Mouse (Mus musculus): ENCODE measurements at regions not wholly inside any gene's neighbourhood (a gene's known extent, or its start where the extent isn't known, plus 50 kb on each side); places are given as distances from the start of the nearest gene placed in this dataset.
A peak's percentile ranks its signal among the peaks of the same experiment; 100 is the strongest.

- no peaks in the 10 kb centered on the region for H3K9me3 ChIP-seq (replicated peaks; ENCODE audit: control insufficient read depth, low read length)
- no peak overlapping the region for H3K4me3 ChIP-seq (ENCODE audit: low read depth, low read length)
- TF ChIP-seq EP300 (IDR thresholded peaks at IDR 0.05; ENCODE audit: low read depth) (0 out of 2 replicates have a peak, but pooled peaks have one; percentile 46), CTCF (IDR thresholded peaks at IDR 0.05; ENCODE audit: low read depth) (peak; percentile 10; the same call in 1 of the 2 replicates)
- ATAC-seq (ENCODE audit: insufficient read depth, low read depth) (peak; percentile 95), DNase-seq (ENCODE audit: low spot score) (peak; percentile 88)
- no peak overlapping the region for H3K9ac ChIP-seq (replicated peaks; ENCODE audit: low read depth, low read length)
- no peaks in the 10 kb centered on the region for H3K27me3 ChIP-seq (ENCODE audit: control insufficient read depth, insufficient read depth, low read length)
- peak overlapping the region; percentile 50 for H3K4me2 ChIP-seq (ENCODE audit: low read depth, low read length)
- peaks cover 22% of the 10 kb centered on the region for H3K4me1 ChIP-seq (ENCODE audit: control insufficient read depth, insufficient read depth)
- WGBS: 30% methylated on average over 14 of the region's 14 CpGs
- H3K36me3 ChIP-seq (replicated peaks; ENCODE audit: control insufficient read depth, insufficient read depth, low read length): no peaks in the 10 kb centered on the region
- H3K27ac ChIP-seq (ENCODE audit: low read depth): peak overlapping the region; percentile 28; the same call in 1 of the 2 replicates
Measured at GRCm38 (mm10) chr9:49989464-49990271, 190.9 kb upstream of the Ncam1 start.

- H3K27ac ChIP-seq (ENCODE audit: low read depth): no peak overlapping the region
- H3K4me2 ChIP-seq (ENCODE audit: low read depth, low read length): no peak overlapping the region
- no peak overlapping the region for H3K4me3 ChIP-seq (ENCODE audit: low read depth, low read length)
- no peak for TF ChIP-seq CTCF (IDR thresholded peaks at IDR 0.05; ENCODE audit: low read depth)
- TF ChIP-seq EP300 (IDR thresholded peaks at IDR 0.05; ENCODE audit: low read depth): no peak
- no peak overlapping the region for H3K9ac ChIP-seq (replicated peaks; ENCODE audit: low read depth, low read length)
- DNase-seq (ENCODE audit: low spot score): peak; percentile 13
- WGBS: 29% methylated on average over 5 of the region's 5 CpGs
- H3K4me1 ChIP-seq (ENCODE audit: control insufficient read depth, insufficient read depth): peaks cover 22% of the 10 kb centered on the region
- no peak for ATAC-seq (ENCODE audit: insufficient read depth, low read depth)
- no peaks in the 10 kb centered on the region for H3K9me3 ChIP-seq (replicated peaks; ENCODE audit: control insufficient read depth, low read length)
- H3K27me3 ChIP-seq (ENCODE audit: control insufficient read depth, insufficient read depth, low read length): no peaks in the 10 kb centered on the region
- H3K36me3 ChIP-seq (replicated peaks; ENCODE audit: control insufficient read depth, insufficient read depth, low read length): no peaks in the 10 kb centered on the region
Measured at GRCm38 (mm10) chr9:49988064-49988463, 189.3 kb upstream of the Ncam1 start.

GRCm38 (mm10) chr9:49987481-49987880, 188.8 kb upstream of the Ncam1 start:
- Histone ChIP-seq H3K4me3 (ENCODE audit: low read depth, low read length) (no peak overlapping the region), H3K4me2 (ENCODE audit: low read depth, low read length) (no peak overlapping the region), H3K9ac (replicated peaks; ENCODE audit: low read depth, low read length) (no peak overlapping the region), H3K36me3 (replicated peaks; ENCODE audit: control insufficient read depth, insufficient read depth, low read length) (no peaks in the 10 kb centered on the region), H3K27me3 (ENCODE audit: control insufficient read depth, insufficient read depth, low read length) (no peaks in the 10 kb centered on the region), H3K4me1 (ENCODE audit: control insufficient read depth, insufficient read depth) (peaks cover 22% of the 10 kb centered on the region), H3K9me3 (replicated peaks; ENCODE audit: control insufficient read depth, low read length) (no peaks in the 10 kb centered on the region), H3K27ac (ENCODE audit: low read depth) (no peak overlapping the region)
- DNase-seq (ENCODE audit: low spot score): no peak
- TF ChIP-seq CTCF (IDR thresholded peaks at IDR 0.05; ENCODE audit: low read depth) (no peak), EP300 (IDR thresholded peaks at IDR 0.05; ENCODE audit: low read depth) (no peak)
- ATAC-seq (ENCODE audit: insufficient read depth, low read depth): no peak

- Histone ChIP-seq H3K36me3 (replicated peaks; ENCODE audit: control insufficient read depth, insufficient read depth, low read length) (no peaks in the 10 kb centered on the region), H3K4me1 (ENCODE audit: control insufficient read depth, insufficient read depth) (peaks cover 29% of the 10 kb centered on the region), H3K9ac (replicated peaks; ENCODE audit: low read depth, low read length) (no peak overlapping the region), H3K4me3 (ENCODE audit: low read depth, low read length) (no peak overlapping the region), H3K27ac (ENCODE audit: low read depth) (peak overlapping the region; percentile 12), H3K27me3 (ENCODE audit: control insufficient read depth, insufficient read depth, low read length) (no peaks in the 10 kb centered on the region), H3K4me2 (ENCODE audit: low read depth, low read length) (no peak overlapping the region), H3K9me3 (replicated peaks; ENCODE audit: control insufficient read depth, low read length) (no peaks in the 10 kb centered on the region)
- ATAC-seq (ENCODE audit: insufficient read depth, low read depth): peak; percentile 85
- DNase-seq (ENCODE audit: low spot score): peak; percentile 91
- 35% methylated on average over 7 of the region's 7 CpGs for WGBS
- TF ChIP-seq CTCF (IDR thresholded peaks at IDR 0.05; ENCODE audit: low read depth) (no peak), EP300 (IDR thresholded peaks at IDR 0.05; ENCODE audit: low read depth) (peak; percentile 89)
Measured at GRCm38 (mm10) chr9:49980344-49981207, 181.9 kb upstream of the Ncam1 start.

- Histone ChIP-seq H3K9me3 (replicated peaks; ENCODE audit: control insufficient read depth, low read length) (no peaks in the 10 kb centered on the region), H3K27ac (ENCODE audit: low read depth) (peak overlapping the region; percentile 88), H3K9ac (replicated peaks; ENCODE audit: low read depth, low read length) (no peak overlapping the region; the same call in 1 of the 2 replicates), H3K36me3 (replicated peaks; ENCODE audit: control insufficient read depth, insufficient read depth, low read length) (no peaks in the 10 kb centered on the region), H3K27me3 (ENCODE audit: control insufficient read depth, insufficient read depth, low read length) (no peaks in the 10 kb centered on the region), H3K4me1 (ENCODE audit: control insufficient read depth, insufficient read depth) (peaks cover 40% of the 10 kb centered on the region), H3K4me3 (ENCODE audit: low read depth, low read length) (peak overlapping the region; percentile 15; the same call in 1 of the 2 replicates), H3K4me2 (ENCODE audit: low read depth, low read length) (peak overlapping the region; percentile 53)
- TF ChIP-seq EP300 (IDR thresholded peaks at IDR 0.05; ENCODE audit: low read depth): peak; percentile 79; the same call in 1 of the 2 replicates
- TF ChIP-seq CTCF (IDR thresholded peaks at IDR 0.05; ENCODE audit: low read depth): no peak
- 12% methylated on average over 11 of the region's 11 CpGs for WGBS
- DNase-seq (ENCODE audit: low spot score) (peak; percentile 83), ATAC-seq (ENCODE audit: insufficient read depth, low read depth) (peak; percentile 71)
Measured at GRCm38 (mm10) chr9:49975938-49976671, 177.4 kb upstream of the Ncam1 start.
